Mouse (Mus musculus) cerebellum, postnatal 10 days (tissue): ENCODE results near the gene Fam177a.
"Not testable (repeated sequence)": the region's sequence is repeated elsewhere in the genome, so short reads cannot be mapped to it uniquely, and the experiment has no call there.

ENCODE experiments used
- DNase-seq, 2 experiments: peaks; one replicate each; pipeline ENCODE4 v3.0.0; 2021; ENCODE audit warnings: mixed read lengths in 2 of 2

Gene Fam177a

DNA sequence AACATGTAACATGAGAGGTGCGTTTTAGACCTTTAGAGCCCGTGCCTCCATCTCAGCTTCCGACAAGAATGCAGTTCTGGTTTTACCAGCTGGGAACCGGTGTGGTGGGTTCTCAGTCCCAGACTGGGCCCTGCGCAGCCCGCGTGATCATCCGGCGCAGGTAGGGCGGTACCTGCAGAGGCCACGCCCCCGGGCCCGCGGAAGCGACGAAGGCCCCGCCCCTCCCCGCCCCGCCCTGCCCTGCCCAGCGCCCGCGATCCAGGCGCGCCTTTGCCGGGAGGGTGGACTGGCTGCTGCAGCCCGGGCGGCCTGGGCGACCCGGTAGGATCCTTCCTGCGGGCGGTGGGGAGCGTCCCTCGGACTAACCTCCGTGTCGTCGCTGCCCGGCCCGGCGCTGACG lies at the start of gene Fam177a:
TSS of gene Fam177a (plus strand) at position 228 of the 400 bp plus-strand sequence.
- DNase-seq, result not testable (repeated sequence)

DNA sequence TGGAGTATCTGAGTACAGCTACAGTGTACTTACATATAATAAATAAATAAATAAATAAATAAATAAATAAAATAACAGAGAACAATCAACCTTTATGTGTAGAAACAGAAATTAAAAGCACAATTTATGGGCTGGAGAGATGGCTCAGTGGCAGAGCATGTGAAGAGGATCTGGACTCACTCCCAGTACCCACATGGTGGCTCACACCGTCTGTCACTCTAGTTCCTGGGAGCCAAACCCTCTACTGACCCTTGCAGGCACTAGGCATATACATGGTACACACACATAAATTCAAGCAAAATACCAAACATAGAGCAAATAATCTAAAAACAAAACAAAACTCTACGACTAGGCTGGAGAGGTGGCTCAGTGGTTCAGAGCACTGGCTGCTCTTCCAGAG lies 49.0 kb upstream of the Fam177a start:
- DNase-seq, result peak; percentile 78 to 82

DNA sequence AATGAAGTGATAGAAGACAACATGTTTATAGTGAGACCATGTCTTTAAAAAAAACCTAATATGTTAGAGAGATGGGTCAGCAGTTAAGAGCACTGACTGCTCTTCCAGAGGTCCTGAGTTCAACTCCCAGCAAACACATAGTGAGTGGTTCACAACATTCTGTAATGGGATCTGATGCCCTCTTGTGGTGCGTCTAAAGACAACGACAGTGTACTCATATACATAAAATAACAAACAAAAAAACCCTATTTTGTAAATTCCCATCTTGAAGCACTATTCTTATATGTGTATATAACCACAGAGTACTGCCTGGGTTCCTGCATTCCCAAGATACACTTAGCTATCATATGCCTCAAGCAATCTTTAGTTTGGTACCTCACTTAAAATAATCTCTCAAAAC lies 45.6 kb upstream of the Fam177a start:
- DNase-seq, result peak in 1 of 2 experiments; percentile 7

DNA sequence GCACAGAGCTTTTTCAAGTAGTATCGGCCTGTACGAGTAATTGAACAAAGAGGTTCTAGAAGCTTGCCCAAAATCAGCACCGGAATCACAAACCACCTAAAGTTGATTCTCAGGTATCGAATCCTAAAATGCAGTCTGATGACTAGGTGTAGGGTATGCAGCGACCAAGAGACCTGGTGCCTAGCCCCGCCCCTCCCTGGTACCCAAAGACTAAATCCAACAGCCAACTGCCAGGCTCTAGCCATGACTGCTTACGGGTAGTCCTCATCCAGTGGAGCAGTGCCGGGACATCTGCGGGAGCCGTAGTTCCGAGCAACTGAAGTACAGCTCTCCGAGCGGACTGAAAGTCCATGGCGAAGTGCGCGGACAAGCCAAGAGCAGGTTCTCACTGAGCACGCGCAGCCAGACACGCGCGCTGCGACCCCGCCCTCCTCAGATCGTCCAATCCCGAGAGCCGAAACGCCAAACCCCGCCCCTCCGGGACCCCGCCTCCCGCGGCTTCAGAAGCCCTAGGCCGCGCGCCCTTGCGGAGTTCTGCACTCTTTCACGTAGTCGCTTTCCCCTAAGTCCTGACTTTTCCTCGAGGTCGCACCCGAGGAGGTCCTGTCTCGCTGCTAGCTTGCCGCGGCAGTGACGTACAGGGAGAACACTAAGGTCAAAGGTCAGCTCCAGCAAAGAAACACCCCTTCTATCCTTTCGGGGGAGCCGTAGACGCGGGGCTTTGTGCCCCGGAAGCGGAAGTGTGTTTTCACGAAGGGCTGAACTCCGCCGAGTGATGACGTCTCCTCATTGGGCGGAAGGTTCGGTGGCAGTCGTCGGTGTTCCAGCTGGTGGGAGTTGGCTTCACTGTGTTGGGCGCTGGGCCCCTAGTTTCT lies 44.3 kb upstream of the Fam177a start, which contains the start of the genes 2700097O09Rik and Srp54a:
TSS of gene 2700097O09Rik (minus strand) at position 385 of the 875 bp plus-strand sequence.
TSS of gene Srp54a (plus strand) at position 537 of the 875 bp plus-strand sequence.
- DNase-seq, result peak; percentile 97

DNA sequence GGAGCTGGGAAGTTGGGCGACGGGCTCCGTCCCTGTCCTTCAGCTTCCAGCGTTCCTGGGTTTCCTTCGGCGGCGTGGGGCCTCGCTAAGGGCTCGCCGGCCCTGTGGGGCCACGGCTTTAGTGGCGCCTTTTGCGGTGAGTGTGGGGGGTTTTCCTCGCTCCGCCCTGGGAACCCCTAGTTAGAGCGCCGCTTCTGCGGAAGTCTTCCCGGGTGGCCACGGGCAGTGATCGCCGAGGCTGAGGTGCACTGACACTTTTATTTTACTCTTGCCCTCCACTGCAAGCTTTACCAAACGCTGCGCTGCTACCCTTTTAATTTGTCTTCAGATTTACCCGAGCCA lies 43.7 kb upstream of the Fam177a start:
- not testable (repeated sequence) for DNase-seq

DNA sequence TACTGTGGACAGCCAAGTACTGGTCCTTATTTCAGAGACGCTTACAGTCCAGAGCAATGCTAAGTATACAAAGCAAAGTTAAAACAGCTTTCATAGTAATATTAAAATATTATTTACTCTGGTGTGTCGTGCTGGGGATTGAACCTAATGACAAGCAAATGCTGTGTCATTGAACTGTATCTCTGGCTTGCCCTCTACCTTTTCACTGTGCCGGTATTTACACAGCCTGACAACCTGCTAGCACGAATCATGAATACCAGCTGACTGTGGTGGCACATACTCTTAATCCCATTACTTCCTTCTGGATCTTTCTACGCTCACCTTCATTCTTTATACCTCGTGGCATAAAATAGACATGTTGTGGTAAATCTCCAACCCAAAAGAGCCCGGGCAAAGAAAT lies 32.1 kb upstream of the Fam177a start:
- DNase-seq, result not testable (repeated sequence)

DNA sequence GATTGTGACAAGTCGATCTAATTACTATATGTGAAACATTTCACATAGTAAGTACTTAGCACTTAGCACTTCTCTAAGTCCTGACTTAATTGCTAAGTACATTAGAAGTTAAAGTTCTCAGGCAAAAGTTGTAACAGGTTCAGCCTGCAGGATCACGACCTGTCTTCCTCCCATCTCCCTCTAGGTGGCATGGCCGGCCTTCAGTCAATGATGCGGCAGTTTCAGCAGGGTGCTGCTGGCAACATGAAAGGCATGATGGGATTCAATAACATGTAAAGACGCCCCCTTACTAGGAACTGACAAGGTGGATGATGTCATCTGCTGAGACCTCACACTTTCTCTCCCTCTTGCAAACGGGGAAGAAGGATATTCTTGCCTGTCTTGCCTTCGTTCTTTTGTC lies 11.7 kb upstream of the Fam177a start:
- DNase-seq, result not testable (repeated sequence)

DNA sequence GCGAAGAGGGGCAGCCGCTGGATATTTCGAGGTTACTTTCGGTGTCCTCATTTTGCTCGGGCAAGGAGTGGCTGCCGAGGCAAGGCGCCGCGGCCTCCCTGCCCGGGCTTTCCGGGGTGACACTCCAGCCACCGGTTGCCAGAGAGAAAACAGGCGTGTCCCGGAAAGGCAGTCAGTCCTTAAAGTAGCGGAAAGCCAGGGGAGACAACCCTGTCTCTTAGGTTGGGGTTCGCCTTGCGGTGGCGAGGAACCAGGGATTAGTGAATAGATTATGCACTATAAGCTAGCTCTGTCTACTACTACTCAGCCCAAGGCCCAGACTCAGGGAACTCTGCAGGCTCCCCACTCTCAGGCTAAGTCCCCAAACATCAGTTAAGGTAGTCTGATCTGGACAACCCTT lies 462 bp downstream of the Fam177a start:
- DNase-seq, result not testable (repeated sequence)

DNA sequence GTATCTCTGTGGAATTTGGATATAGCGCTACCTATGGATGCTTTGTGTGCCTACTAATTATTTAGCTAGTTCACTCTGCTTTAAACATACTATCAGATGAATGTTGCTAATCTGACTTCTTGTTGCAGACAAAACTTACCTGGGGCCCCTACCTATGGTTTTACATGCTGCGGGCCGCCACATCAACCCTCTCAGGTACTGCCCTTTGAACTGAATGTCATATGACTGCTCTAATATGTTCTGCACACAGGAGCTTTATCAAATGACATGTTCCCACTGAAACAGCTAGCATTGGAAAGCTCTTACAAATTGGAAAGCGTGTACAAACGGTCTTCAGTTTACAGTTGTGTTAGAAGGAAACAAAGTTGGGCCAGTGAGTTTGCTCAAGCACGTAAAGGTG lies 11.3 kb downstream of the Fam177a start:
- DNase-seq, result not testable (repeated sequence)

DNA sequence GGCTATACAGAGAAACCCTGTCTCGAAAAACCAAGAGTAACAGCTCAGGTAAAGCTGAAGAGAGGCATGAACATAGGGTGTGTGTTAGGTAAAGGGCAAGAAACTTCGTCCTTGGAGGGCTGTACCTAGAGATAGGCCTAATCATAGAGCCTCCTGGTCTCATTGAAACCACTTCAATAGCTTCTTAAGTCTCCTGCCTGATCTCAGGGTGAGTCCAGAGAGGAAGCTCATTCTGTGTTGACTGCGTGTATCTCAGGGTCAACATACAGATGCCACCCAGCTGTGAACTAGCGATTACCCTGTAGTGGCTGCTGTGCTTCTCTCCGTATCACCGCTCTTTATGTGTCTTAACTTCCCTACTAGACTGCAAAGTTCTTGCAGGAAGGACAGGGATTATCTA lies 13.6 kb downstream of the Fam177a start:
- DNase-seq, result not testable (repeated sequence)

DNA sequence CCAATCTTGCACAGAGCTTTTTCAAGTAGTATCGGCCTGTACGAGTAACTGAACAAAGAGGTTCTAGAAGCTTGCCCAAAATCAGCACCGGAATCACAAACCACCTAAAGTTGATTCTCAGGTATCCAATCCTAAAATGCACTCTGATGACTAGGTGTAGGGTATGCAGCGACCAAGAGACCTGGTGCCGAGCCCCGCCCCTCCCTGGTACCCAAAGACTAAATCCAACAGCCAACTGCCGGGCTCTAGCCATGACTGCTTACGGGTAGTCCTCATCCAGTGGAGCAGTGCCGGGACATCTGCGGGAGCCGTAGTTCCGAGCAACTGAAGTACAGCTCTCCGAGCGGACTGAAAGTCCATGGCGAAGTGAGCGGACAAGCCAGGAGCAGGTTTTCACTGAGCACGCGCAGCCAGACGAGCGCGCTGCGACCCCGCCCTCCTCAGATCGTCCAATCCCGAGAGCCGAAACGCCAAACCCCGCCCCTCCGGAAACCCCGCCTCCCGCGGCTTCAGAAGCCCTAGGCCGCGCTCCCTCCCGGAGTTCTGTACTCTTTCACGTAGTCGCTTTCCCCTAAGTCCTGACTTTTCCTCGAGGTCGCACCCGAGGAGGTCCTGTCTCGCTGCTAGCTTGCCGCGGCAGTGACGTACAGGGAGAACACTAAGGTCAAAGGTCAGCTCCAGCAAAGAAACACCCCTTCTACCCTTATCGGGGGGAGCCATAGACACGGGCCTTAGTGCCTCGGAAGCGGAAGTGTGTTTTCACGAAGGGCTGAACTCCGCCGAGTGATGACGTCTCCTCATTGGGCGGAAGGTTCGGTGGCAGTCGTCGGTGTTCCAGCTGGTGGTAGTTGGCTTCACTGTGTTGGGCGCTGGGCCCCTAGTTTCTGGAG lies 30.5 kb downstream of the Fam177a start, which contains the start of gene Srp54b:
TSS of gene Srp54b (plus strand) at position 546 of the 890 bp plus-strand sequence.
- not testable (repeated sequence) for DNase-seq

DNA sequence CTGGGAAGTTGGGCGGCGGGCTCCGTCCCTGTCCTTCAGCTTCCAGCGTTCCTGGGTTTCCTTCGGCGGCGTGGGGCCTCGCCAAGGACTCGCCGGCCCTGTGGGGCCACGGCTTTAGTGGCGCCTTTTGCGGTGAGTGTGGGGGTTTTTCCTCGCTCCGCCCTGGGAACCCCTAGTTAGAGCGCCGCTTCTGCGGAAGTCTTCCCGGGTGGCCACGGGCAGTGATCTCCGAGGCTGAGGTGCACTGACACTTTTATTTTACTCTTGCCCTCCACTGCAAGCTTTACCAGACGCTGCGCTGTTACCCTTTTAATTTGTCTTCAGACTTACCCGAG lies 31.1 kb downstream of the Fam177a start:
- DNase-seq, result not testable (repeated sequence)

DNA sequence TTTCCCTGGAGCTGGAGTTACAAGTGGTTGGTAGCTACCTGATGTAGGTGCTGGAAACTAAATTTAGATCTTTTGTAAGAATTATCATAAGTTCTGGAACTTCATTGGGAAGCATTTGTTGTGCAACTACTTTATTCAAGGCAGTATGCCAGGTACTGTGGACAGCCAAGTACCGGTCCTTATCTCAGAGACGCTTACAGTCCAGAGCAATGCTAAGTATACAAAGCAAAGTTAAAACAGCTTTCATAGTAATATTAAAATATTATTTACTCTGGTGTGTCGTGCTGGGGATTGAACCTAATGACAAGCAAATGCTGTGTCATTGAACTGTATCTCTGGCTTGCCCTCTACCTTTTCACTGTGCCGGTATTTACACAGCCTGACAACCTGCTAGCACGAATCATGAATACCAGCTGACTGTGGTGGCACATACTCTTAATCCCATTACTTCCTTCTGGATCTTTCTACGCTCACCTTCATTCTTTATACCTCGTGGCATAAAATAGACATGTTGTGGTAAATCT lies 42.8 kb downstream of the Fam177a start:
- not testable (repeated sequence) for DNase-seq

DNA sequence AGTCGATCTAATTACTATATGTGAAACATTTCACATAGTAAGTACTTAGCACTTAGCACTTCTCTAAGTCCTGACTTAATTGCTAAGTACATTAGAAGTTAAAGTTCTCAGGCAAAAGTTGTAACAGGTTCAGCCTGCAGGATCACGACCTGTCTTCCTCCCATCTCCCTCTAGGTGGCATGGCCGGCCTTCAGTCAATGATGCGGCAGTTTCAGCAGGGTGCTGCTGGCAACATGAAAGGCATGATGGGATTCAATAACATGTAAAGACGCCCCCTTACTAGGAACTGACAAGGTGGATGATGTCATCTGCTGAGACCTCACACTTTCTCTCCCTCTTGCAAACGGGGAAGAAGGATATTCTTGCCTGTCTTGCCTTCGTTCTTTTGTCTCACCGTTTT lies 63.4 kb downstream of the Fam177a start:
- DNase-seq, result not testable (repeated sequence)

DNA sequence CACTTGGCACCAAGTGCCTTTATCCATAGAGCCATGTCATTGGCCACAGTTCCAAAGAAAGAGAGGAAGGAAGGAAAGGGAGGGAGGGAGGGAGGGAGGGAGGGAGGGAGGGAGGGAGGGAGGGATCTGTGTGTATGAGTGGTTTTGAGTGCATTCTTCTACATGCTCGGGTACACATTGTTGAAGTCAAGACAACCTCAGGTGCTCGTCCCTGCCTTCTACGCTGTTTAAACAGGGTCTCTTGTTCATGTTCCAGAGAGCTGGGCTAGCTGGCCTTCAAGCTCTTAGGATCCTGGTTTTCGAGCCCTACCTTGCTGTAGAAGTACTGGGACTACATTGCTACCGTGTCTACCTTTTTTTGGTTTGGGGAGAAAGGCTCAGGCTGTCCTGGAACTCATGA lies 64.9 kb downstream of the Fam177a start:
- not testable (repeated sequence) for DNase-seq
